Mouse (Mus musculus) liver, embryonic 14.5 days (tissue): ENCODE measurements at regions not wholly inside any gene's neighbourhood (a gene's known extent, or its start where the extent isn't known, plus 50 kb on each side); places are given as distances from the start of the nearest gene placed in this dataset.

ENCODE experiments used
- CTCF ChIP-seq: IDR thresholded peaks from 2 replicates; pipeline ENCODE4 v1.5.1; 2016; ENCODE audit warnings: antibody characterized with exemption, low read depth, control low read depth
- EP300 ChIP-seq: IDR thresholded peaks from 2 replicates; pipeline ENCODE4 v1.6.1; 2016; ENCODE audit warnings: antibody characterized with exemption, low read depth

DNA sequence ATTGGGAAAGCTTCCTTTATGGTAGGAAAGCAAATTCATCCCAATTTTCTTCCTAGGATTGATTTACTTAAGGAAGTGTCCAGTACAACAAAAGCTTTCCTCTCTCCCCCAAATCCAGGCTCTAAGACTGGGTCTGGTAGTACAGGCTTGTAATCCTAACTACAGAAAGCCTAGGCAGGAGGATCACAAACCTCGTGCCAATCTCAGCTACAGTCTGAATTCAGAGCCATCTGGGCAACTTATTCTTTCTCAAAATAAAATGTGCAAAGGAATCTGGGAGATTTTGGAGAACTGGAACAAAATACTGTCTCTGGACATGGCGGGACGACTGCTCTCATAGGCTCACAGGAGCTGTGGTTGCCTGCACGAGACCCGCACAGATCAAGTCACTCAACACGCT is 377.4 kb upstream of the Satb1 start:
- TF ChIP-seq CTCF (no peak), EP300 (no peak)
